Mouse (Mus musculus) embryo, embryonic 11 days (tissue): ENCODE data around the gene Plch2.
A peak's percentile ranks its signal among the peaks of the same experiment; 100 is the strongest.

Experiments used
- DNase-seq: peaks from one replicate; pipeline ENCODE4 v3.0.0-alpha.2; 2015

Gene Plch2

GRCm38 (mm10) chr4:154983767-154984166, 72.8 kb downstream of the Plch2 start:
- DNase-seq: peak; percentile 40

- no peak for DNase-seq
Measured at GRCm38 (mm10) chr4:154982247-154983120, 74.1 kb downstream of the Plch2 start.

- peak; percentile 74 for DNase-seq
Measured at GRCm38 (mm10) chr4:154981530-154981929, 75.1 kb downstream of the Plch2 start.

GRCm38 (mm10) chr4:154981076-154981475, 75.5 kb downstream of the Plch2 start:
- no peak for DNase-seq

- DNase-seq: no peak
Measured at GRCm38 (mm10) chr4:154980110-154980509, 76.5 kb downstream of the Plch2 start.

GRCm38 (mm10) chr4:154974163-154974611, 82.4 kb downstream of the Plch2 start:
- no peak for DNase-seq

GRCm38 (mm10) chr4:154972546-154972945, 84.0 kb downstream of the Plch2 start:
- DNase-seq: no peak

GRCm38 (mm10) chr4:154967173-154967572, 89.4 kb downstream of the Plch2 start:
- DNase-seq: peak; percentile 67

GRCm38 (mm10) chr4:154965856-154966255, 90.7 kb downstream of the Plch2 start:
- no peak for DNase-seq

GRCm38 (mm10) chr4:154964581-154965235, 91.9 kb downstream of the Plch2 start:
- DNase-seq: no peak

GRCm38 (mm10) chr4:154963901-154964580, 92.5 kb downstream of the Plch2 start, which contains the start of gene Pank4:
Gene Pank4, plus strand, starts transcription at chr4:154964123.
- peak; percentile 96 for DNase-seq

- peak; percentile 55 for DNase-seq
Measured at GRCm38 (mm10) chr4:154963190-154963836, 93.3 kb downstream of the Plch2 start.

GRCm38 (mm10) chr4:154962683-154963082, 93.9 kb downstream of the Plch2 start:
- DNase-seq: no peak

GRCm38 (mm10) chr4:154961911-154962310, 94.7 kb downstream of the Plch2 start:
- DNase-seq: no peak

GRCm38 (mm10) chr4:154961226-154961738, 95.3 kb downstream of the Plch2 start:
- peak; percentile 67 for DNase-seq

GRCm38 (mm10) chr4:154960690-154961225, 95.8 kb downstream of the Plch2 start, which contains the start of gene Hes5:
Gene Hes5, plus strand, starts transcription at chr4:154960923.
- peak; percentile 93 for DNase-seq

- no peak for DNase-seq
Measured at GRCm38 (mm10) chr4:154960021-154960689, 96.4 kb downstream of the Plch2 start.

GRCm38 (mm10) chr4:154958621-154959020, 98.0 kb downstream of the Plch2 start:
- DNase-seq: no peak

GRCm38 (mm10) chr4:154958171-154958570, 98.4 kb downstream of the Plch2 start:
- peak; percentile 94 for DNase-seq

- DNase-seq: no peak
Measured at GRCm38 (mm10) chr4:154957289-154957993, 99.1 kb downstream of the Plch2 start.

GRCm38 (mm10) chr4:154956604-154957003, 100.0 kb downstream of the Plch2 start:
- DNase-seq: no peak
